Mouse (Mus musculus): ENCODE data around the gene Elk4.

- TF ChIP-seq POLR2A (IDR thresholded peaks at IDR 0.05; ENCODE audit: extremely low read depth, insufficient read depth, low read length) (no peak), CTCF (IDR thresholded peaks at IDR 0.05; ENCODE audit: low read depth, low read length) (no peak)
These were observed 63.3 kb downstream of the Elk4 start for GRCm38 (mm10) chr1:132070659-132071058.
